Mouse (Mus musculus): ENCODE measurements around the gene Pik3r6. TPM values are rescaled to one million over a fixed set of nuclear protein-coding genes. Genes with fewer than 3 reads are reported as not detected.

The Pik3r6 gene
- polyA plus RNA-seq, 1 experiment from 2014 or later: 1.7 TPM

DNA sequence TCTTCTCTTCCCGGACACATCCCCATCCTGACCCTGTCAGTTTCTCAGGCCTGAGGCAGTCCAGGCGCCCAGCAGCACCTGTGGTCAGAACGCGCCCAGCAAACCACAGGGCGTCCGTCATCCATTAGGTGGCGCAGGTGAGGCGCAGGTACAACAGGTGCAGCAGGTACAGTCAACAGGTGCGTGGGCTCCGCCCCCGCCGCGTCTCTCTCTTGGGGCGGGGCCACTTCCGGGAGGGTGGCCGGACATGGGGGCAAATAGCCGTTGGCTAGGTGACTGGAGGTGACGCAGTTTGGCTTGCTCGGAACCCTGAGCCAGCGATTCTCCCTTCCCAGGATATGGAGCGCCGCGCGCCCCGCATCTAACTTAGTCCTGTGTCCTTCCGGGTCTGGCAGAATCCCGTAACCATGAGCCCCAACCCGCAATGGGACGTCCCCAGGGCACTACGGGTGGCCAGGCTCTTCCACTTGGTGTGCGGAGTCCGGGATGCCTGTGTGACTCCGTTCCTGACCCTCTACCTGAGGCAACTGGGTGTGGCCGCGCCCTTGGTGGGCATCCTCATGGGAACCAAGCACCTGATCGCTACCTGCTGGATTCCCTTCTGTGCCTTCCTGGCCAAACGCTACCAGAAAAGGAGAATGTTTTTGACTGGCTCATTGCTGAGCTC, 53.2 kb downstream of the Pik3r6 start, which contains the start of gene Mfsd6l:
Mfsd6l (plus strand) TSS at position 269 of the 667 bp plus-strand sequence.
- Histone ChIP-seq H3K4me1 (replicated peaks; ENCODE audit: control insufficient read depth, insufficient read depth, low read length) (peaks cover 3% of the 10 kb centered on the region; the same call in 1 of the 2 replicates), H3K9me3 (ENCODE audit: control insufficient read depth, low read length) (no peaks in the 10 kb centered on the region; the same call in 1 of the 2 replicates), H3K36me3 (replicated peaks; ENCODE audit: control insufficient read depth, insufficient read depth) (no peaks in the 10 kb centered on the region), H3K9ac (no peak within 1 kb of the TSS), H3K4me3 (replicated peaks; ENCODE audit: low read length) (peak within 1 kb of the TSS; percentile 18; the same call in 1 of the 2 replicates), H3K27me3 (ENCODE audit: control insufficient read depth, insufficient read depth, low read length) (peaks cover 11% of the 10 kb centered on the region), H3K27ac (no peak within 1 kb of the TSS), H3K4me2 (replicated peaks) (peak within 1 kb of the TSS; percentile 44)
- DNase-seq (ENCODE audit: low spot score) (no peak), ATAC-seq (ENCODE audit: low FRiP score) (no peak)
- WGBS: 11% methylated on average over 33 of the region's 37 CpGs

DNA sequence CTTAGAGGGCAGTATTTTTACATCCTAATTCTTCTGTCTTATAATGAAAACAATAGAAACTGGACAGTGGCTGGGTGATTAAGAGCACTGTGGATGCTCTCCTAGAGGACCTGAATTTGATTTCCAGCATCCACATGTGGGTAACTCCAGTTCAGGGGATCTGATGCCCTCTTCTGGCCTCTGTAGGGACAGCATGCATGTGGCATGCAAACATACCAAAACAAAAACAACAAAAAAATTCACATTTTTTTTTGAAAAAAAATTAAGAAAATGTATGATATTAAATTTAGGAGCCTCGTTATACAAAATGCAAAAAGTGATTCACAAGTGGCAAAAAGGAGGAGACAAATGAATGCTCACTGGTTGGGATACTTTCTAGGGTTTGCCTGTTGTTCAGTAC, 56.7 kb downstream of the Pik3r6 start:
- WGBS: 41% methylated on average over 1 of the region's 1 CpGs

DNA sequence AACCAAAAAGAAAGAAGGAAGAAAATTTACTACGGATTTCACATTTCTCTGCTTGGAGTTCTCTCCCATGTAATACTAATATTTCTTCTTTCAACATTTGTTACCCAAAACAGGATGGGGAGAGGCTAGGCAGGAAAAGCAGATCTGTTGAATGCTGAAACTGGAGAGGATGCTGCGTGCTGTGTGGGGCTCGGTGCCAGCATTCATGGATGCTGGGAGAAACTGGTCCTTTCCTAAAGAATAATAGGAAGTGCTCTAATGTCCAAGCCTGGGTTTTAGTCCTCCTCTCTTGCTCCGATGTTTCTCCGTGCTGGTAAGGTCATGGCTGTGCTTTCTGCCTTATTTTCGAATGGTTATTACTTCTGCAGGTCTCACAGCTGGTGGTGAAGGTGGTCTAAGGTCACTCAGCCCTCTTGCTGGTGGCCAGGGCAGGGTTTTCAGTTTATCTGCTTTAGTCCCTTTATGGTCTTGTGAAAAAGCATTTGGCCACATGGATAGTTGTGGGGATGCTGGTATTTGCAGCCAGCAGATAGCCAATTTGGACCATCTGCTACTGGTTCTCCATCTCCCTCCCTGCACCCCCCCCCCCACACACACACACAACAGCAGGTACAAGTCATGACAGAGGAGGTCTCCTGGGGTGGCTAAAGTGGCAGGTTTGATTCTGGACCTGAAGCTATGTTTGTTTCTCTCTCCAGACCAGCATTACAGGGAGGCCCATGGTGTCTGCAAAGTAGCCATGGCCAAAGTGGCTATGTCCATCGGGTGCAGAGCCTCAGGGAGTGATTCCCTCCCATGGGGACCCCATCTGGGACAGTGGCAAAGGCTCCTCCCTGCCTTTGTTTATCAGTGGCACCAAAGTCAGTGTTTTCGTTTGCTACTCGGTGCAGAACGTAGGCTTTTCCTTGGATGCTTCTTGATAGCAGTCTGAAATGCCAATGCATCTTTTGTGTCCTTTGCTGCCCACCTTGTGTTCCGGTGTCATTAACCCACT, 59.4 kb downstream of the Pik3r6 start:
- Histone ChIP-seq H3K9ac (no peak overlapping the region), H3K27ac (no peak overlapping the region), H3K4me3 (replicated peaks; ENCODE audit: low read length) (no peak overlapping the region), H3K9me3 (ENCODE audit: control insufficient read depth, low read length) (no peaks in the 10 kb centered on the region; the same call in 1 of the 2 replicates), H3K36me3 (replicated peaks; ENCODE audit: control insufficient read depth, insufficient read depth) (no peaks in the 10 kb centered on the region), H3K27me3 (ENCODE audit: control insufficient read depth, insufficient read depth, low read length) (no peaks in the 10 kb centered on the region), H3K4me1 (replicated peaks; ENCODE audit: control insufficient read depth, insufficient read depth, low read length) (peaks cover 3% of the 10 kb centered on the region; the same call in 1 of the 2 replicates), H3K4me2 (replicated peaks) (no peak overlapping the region)
- 74% methylated on average over 11 of the region's 11 CpGs for WGBS
- ATAC-seq (ENCODE audit: low FRiP score): no peak
- DNase-seq (ENCODE audit: low spot score): no peak

More for the DNA sequence above, 56.7 kb downstream of the Pik3r6 start:
- Histone ChIP-seq H3K36me3 (replicated peaks; ENCODE audit: control insufficient read depth, insufficient read depth) (no peaks in the 10 kb centered on the region), H3K9ac (no peak overlapping the region), H3K27ac (no peak overlapping the region), H3K9me3 (ENCODE audit: control insufficient read depth, low read length) (no peaks in the 10 kb centered on the region; the same call in 1 of the 2 replicates), H3K4me2 (replicated peaks) (no peak overlapping the region), H3K4me1 (replicated peaks; ENCODE audit: control insufficient read depth, insufficient read depth, low read length) (peaks cover 3% of the 10 kb centered on the region; the same call in 1 of the 2 replicates), H3K4me3 (replicated peaks; ENCODE audit: low read length) (no peak overlapping the region), H3K27me3 (ENCODE audit: control insufficient read depth, insufficient read depth, low read length) (peaks cover 11% of the 10 kb centered on the region)
- ATAC-seq (ENCODE audit: low FRiP score) (no peak), DNase-seq (ENCODE audit: low spot score) (no peak)

DNA sequence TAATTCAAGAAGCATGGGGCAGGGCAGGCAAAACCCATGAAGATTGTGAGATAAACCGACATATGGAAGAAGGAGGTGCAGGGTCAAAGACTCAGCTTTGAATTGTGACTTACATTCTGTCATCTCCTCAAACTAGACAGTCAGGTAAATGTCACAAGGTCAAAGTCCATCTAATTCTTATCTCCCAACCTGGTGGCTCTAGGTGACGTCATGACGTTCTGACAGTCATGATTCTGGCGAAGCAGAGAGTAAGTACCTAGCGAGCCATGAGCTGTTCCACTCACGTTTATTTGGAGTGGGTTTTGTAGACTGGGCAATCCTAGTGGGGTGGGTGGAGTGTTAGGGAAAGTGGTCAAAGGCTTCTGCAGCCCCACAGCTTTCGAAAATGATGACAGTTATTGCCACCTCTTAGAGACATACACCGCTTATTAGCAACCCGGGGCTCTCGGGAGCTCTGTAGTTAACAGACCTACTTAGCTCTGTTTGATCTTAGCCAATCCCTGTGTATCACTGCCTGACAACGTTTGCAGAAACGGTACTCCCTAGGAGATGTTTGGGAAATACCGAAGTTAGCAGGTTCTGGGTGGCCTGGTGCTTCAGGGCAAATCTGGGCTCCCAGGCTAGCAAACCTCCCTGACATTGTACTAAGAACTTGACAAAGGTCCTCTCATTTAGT, 61.7 kb downstream of the Pik3r6 start:
- ATAC-seq (ENCODE audit: low FRiP score) (no peak), DNase-seq (ENCODE audit: low spot score) (no peak)
- 86% methylated on average over 13 of the region's 13 CpGs for WGBS
- Histone ChIP-seq H3K36me3 (replicated peaks; ENCODE audit: control insufficient read depth, insufficient read depth) (no peaks in the 10 kb centered on the region), H3K27me3 (ENCODE audit: control insufficient read depth, insufficient read depth, low read length) (no peaks in the 10 kb centered on the region), H3K9ac (no peak overlapping the region), H3K4me1 (replicated peaks; ENCODE audit: control insufficient read depth, insufficient read depth, low read length) (peaks cover 3% of the 10 kb centered on the region; the same call in 1 of the 2 replicates), H3K27ac (no peak overlapping the region), H3K4me3 (replicated peaks; ENCODE audit: low read length) (no peak overlapping the region), H3K9me3 (ENCODE audit: control insufficient read depth, low read length) (no peaks in the 10 kb centered on the region), H3K4me2 (replicated peaks) (no peak overlapping the region)

DNA sequence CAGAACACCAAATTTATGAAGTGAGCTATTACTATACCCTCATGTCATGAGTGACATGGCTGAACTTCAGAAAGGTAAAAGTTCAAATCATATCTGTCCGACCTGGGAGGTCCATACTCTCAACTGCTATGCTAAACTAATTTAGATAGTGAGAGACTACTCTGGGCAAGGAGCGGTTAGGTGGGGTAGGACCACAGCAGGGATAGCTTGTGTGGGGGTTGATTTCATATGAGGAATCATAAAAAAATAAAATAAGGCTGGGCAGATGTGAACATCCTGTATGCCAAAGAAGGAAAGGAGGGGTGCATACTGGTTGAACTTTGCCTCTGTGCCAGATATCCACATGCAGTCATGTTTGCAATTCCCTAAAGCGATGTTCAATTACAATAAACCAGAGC, 62.2 kb downstream of the Pik3r6 start:
- WGBS: 92% methylated on average over 3 of the region's 3 CpGs
- Histone ChIP-seq H3K9me3 (ENCODE audit: control insufficient read depth, low read length) (no peaks in the 10 kb centered on the region), H3K27ac (no peak overlapping the region), H3K9ac (no peak overlapping the region), H3K4me1 (replicated peaks; ENCODE audit: control insufficient read depth, insufficient read depth, low read length) (peaks cover 3% of the 10 kb centered on the region; the same call in 1 of the 2 replicates), H3K4me3 (replicated peaks; ENCODE audit: low read length) (no peak overlapping the region), H3K36me3 (replicated peaks; ENCODE audit: control insufficient read depth, insufficient read depth) (no peaks in the 10 kb centered on the region), H3K27me3 (ENCODE audit: control insufficient read depth, insufficient read depth, low read length) (no peaks in the 10 kb centered on the region), H3K4me2 (replicated peaks) (no peak overlapping the region)
- no peak for DNase-seq (ENCODE audit: low spot score)
- ATAC-seq (ENCODE audit: low FRiP score): no peak

DNA sequence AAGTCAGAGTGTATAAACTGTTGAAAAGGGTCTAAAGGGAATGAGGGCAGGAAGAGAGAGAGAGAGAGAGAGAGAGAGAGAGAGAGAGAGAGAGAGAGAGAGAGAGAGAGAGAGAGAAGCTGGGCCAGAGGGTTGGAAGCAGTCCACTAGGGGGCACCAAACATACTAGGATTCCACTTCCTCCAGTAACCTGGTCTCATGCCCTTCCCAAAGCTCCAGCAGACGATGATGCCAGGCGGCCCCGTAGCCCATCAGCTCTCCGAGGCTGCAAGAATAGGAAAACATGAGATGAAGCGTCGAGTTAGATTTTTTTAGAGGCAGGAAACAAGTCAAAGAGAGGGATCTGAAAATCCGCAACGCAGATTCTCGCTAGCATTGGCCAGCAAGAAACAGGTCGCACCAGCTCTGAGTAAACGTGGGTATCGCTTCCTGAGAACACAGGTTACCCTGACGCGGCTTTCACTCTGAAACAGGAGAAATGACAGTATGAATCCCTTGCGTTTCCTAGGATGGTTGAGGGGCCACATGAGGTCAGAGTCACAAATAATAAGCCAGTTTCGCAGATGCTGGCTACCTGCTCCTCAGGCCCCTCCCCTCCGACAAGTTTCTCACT, 63.7 kb downstream of the Pik3r6 start:
- peak overlapping the region; percentile 29 for H3K4me3 ChIP-seq (replicated peaks; ENCODE audit: low read length)
- no peaks in the 10 kb centered on the region for H3K9me3 ChIP-seq (ENCODE audit: control insufficient read depth, low read length)
- peak overlapping the region; percentile 54 for H3K9ac ChIP-seq
- H3K4me2 ChIP-seq (replicated peaks): peak overlapping the region; percentile 60
- no peak overlapping the region for H3K27ac ChIP-seq
- no peaks in the 10 kb centered on the region for H3K27me3 ChIP-seq (ENCODE audit: control insufficient read depth, insufficient read depth, low read length)
- DNase-seq (ENCODE audit: low spot score): peak; percentile 89
- peaks cover 3% of the 10 kb centered on the region; the same call in 1 of the 2 replicates for H3K4me1 ChIP-seq (replicated peaks; ENCODE audit: control insufficient read depth, insufficient read depth, low read length)
- ATAC-seq (ENCODE audit: low FRiP score): no peak
- H3K36me3 ChIP-seq (replicated peaks; ENCODE audit: control insufficient read depth, insufficient read depth): no peaks in the 10 kb centered on the region
- WGBS: 21% methylated on average over 17 of the region's 17 CpGs

- DNase-seq (ENCODE audit: low spot score) (no peak), ATAC-seq (ENCODE audit: low FRiP score) (no peak)
- Histone ChIP-seq H3K4me1 (replicated peaks; ENCODE audit: control insufficient read depth, insufficient read depth, low read length) (peaks cover 3% of the 10 kb centered on the region; the same call in 1 of the 2 replicates), H3K9me3 (ENCODE audit: control insufficient read depth, low read length) (no peaks in the 10 kb centered on the region), H3K9ac (no peak overlapping the region), H3K4me3 (replicated peaks; ENCODE audit: low read length) (no peak overlapping the region), H3K4me2 (replicated peaks) (no peak overlapping the region), H3K27ac (no peak overlapping the region), H3K27me3 (ENCODE audit: control insufficient read depth, insufficient read depth, low read length) (no peaks in the 10 kb centered on the region), H3K36me3 (replicated peaks; ENCODE audit: control insufficient read depth, insufficient read depth) (no peaks in the 10 kb centered on the region)
- 92% methylated on average over 5 of the region's 5 CpGs for WGBS
Measured at GRCm38 (mm10) chr11:68570861-68571260, 68.0 kb downstream of the Pik3r6 start.

DNA sequence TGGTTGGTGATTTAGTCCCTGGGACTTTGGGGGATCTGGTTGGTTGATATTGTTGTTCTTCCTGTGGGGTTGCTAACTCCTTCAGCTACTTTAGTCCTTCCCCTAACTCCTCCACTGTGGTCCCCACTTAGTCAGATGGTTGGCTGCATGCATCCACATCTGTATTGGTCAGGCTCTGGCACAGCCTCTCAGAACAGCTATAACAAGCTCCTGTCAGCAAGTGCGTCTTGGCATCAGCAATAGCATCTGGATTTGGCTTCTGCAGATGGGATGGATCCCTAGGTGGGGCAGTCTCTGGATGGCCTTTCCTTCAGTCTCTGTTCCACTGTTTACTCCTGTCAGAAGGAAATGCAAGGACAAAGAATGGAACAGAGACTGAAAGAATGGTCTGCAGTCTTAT, 74.3 kb downstream of the Pik3r6 start:
- peaks cover 5% of the 10 kb centered on the region for H3K4me1 ChIP-seq (replicated peaks; ENCODE audit: control insufficient read depth, insufficient read depth, low read length)
- ATAC-seq (ENCODE audit: low FRiP score) (no peak), DNase-seq (ENCODE audit: low spot score) (no peak)
- H3K27ac ChIP-seq: no peak overlapping the region
- no peak overlapping the region for H3K4me2 ChIP-seq (replicated peaks)
- no peaks in the 10 kb centered on the region for H3K9me3 ChIP-seq (ENCODE audit: control insufficient read depth, low read length)
- no peak overlapping the region for H3K9ac ChIP-seq
- H3K27me3 ChIP-seq (ENCODE audit: control insufficient read depth, insufficient read depth, low read length): no peaks in the 10 kb centered on the region
- no peak overlapping the region for H3K4me3 ChIP-seq (replicated peaks; ENCODE audit: low read length)
- 72% methylated on average over 1 of the region's 1 CpGs for WGBS
- no peaks in the 10 kb centered on the region for H3K36me3 ChIP-seq (replicated peaks; ENCODE audit: control insufficient read depth, insufficient read depth)
